ENCODE assay signal across 12 mouse cellular contexts in the genomic region with DNA sequence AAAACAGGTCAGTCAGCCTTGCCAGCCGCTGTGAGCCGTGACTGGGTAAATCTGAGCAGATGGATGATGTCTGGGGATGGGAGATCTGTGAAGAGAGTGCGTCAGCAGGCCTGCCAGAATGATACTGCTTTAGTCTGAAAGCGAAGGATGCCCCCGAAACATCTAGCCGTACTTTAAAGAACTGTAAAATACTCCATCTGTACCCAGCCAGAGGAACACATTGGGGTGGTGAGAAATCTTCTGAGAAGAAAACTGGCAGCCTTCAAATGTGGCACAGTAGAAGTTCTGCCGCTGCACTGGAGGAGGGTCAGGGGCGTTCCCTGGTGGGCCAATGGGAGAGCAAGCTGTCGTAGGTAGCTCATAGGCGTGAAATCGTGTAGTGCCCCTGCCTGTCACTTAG.
DNase-seq lines count a peak whose midpoint lies in the region.
"Had no signal": no experiment of that assay in that cellular context is flagged by ENCODE, and none has a peak within 500 bp of the region (broad histone marks: within the 10 kb centered on the region; RNA-seq: fewer than 3 reads in every experiment).

No protein-coding gene starts in this region.

- peak; percentile 54 to 80 for DNase-seq in layer of hippocampus, adult 18-20 months (ENCODE audit: low spot score in 2 of 2)
- no peak for DNase-seq in layer of hippocampus, postnatal 25 days (ENCODE audit: extremely low spot score in 1 of 2, low spot score in 1 of 2)
- peak; percentile 74 to 91 for DNase-seq in frontal cortex, postnatal 36 days (ENCODE audit: low spot score in 2 of 2)
- peak; percentile 75 to 91 for DNase-seq in left cerebral cortex, postnatal 14 days (ENCODE audit: low spot score in 2 of 2)
- DNase-seq in telencephalon, adult 2 months (ENCODE audit: low read depth, low spot score): peak; percentile 93
- DNase-seq in thymus, adult 18-20 months: no peak
- DNase-seq in thymus, postnatal 25 days: no peak
- DNase-seq in thymus, postnatal 36 days: no peak
- DNase-seq: cerebellum, adult 11 months; kidney, adult 11 months; lung, adult 2 months; midbrain, embryonic 14.5 days had no signal

- intact Hi-C loops in left cerebral cortex, postnatal 14 days (cut with DNase I): no loop called here

Comparison
In these comparisons a context has a peak if more than half of its experiments do, and no peak if none do; other contexts are left out.
1. DNase-seq: peak in layer of hippocampus, adult 18-20 months (2 of 2), frontal cortex, postnatal 36 days (2 of 2), left cerebral cortex, postnatal 14 days (2 of 2) and telencephalon, adult 2 months (single experiment); none in layer of hippocampus, postnatal 25 days (0 of 2), thymus, adult 18-20 months (0 of 2), thymus, postnatal 25 days (single experiment) and thymus, postnatal 36 days (0 of 2).